Mouse (Mus musculus) MEL (cell line): ENCODE data around the gene Tfdp2.

Experiments used
- CTCF ChIP-seq, 3 experiments: IDR thresholded peaks in 2 of 3; conservative IDR thresholded peaks in 1 of 3; 2 replicates each; pipeline ENCODE4 v1.5.1; 2011 to 2012; ENCODE audit warnings: low read length in 3 of 3, low read depth in 2 of 3, mild to moderate bottlenecking in 2 of 3, improper control_type of control experiment in 1 of 3, inconsistent platforms in 1 of 3, mixed read lengths in 1 of 3, moderate library complexity in 1 of 3; ENCODE audit not compliant: control insufficient read depth in 1 of 3, insufficient read depth in 1 of 3, poor library complexity in 1 of 3, severe bottlenecking in 1 of 3
- ELF1 ChIP-seq: IDR thresholded peaks from 2 replicates; pipeline ENCODE4 v1.6.1; 2014; ENCODE audit warnings: low read depth, mild to moderate bottlenecking, inconsistent platforms, low read length, improper control_type of control experiment, moderate library complexity
- EP300 ChIP-seq, 2 experiments: IDR thresholded peaks; 2 replicates each; pipeline ENCODE4 v1.6.1; 2011; ENCODE audit warnings: improper control_type of control experiment in 2 of 2, low read length in 2 of 2, low read depth in 1 of 2, mild to moderate bottlenecking in 1 of 2
- GABPA ChIP-seq: IDR thresholded peaks from 2 replicates; pipeline ENCODE4 v1.6.1; 2012; ENCODE audit warnings: low read depth, mild to moderate bottlenecking, inconsistent platforms, low read length, improper control_type of control experiment, moderate library complexity
- MYB ChIP-seq: IDR thresholded peaks from 2 replicates; pipeline ENCODE4 v1.6.1; 2011; ENCODE audit warnings: mild to moderate bottlenecking, low read depth, low read length, improper control_type of control experiment
- POLR2A ChIP-seq, 2 experiments: IDR thresholded peaks; 2 replicates each; pipeline ENCODE4 v1.6.1; 2011 to 2012; ENCODE audit warnings: low read length in 2 of 2, mild to moderate bottlenecking in 2 of 2, control low read depth in 1 of 2, improper control_type of control experiment in 1 of 2, low read depth in 1 of 2, moderate library complexity in 1 of 2; ENCODE audit not compliant: control insufficient read depth in 1 of 2, insufficient read depth in 1 of 2, poor library complexity in 1 of 2

DNA sequence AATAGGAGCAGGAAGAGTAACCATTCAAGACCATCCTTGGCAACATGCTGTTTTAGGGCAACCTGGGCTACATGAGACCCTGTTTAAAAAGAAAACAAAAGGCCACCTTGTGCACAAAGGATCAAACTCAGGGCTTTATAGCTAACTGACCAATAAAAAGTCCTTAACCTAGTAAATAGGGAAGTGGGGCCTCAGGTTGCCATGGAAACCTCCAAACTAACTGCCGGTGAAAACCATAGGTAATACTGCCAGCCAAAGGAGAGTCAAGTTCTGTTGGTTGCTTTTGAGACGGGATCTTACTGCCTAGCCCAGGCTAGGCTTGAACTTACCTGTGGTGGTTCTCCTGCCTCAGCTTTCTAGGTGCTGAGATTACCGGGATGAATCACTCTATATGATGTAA is 25.5 kb upstream of the Tfdp2 start:
- TF ChIP-seq EP300 (IDR thresholded peaks at IDR 0.05; ENCODE audit: low read depth in 1 of 2, low read length in 2 of 2) (no peak), ELF1 (no peak), CTCF (IDR thresholded peaks at IDR 0.05 in 2 of 3, conservative IDR thresholded peaks at IDR 0.05 in 1 of 3; ENCODE audit: control insufficient read depth in 1 of 3, insufficient read depth in 1 of 3, low read depth in 2 of 3, low read length in 3 of 3, poor library complexity in 1 of 3, severe bottlenecking in 1 of 3) (no peak), MYB (no peak), POLR2A (IDR thresholded peaks at IDR 0.05; ENCODE audit: control insufficient read depth in 1 of 2, insufficient read depth in 1 of 2, low read depth in 1 of 2, low read length in 2 of 2, poor library complexity in 1 of 2) (no peak), GABPA (no peak)
